Mouse (Mus musculus): ENCODE data around the gene Klhl11.

The Klhl11 gene

DNA sequence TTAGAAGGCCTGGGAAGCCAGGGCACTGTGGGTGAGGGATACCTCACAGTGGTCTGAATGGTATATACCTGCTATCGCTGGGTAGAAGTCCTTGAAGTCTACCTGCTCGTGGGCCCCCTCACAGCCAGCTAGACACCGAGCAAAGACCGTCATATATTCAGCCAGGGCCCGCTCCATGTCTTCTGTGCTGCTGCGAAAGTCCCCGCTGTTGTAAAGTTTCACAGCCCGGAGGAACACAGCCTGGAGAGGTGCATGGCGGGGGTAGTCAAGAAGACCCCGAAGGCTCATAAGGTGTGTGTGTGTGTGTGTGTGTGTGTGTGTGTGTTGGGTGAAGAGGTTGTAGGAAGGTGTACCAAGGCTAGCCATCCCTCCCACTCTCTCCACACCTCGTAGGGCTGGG, 59.0 kb downstream of the Klhl11 start:
- DNase-seq (ENCODE audit: low spot score): no peak

Data from ovary, adult 18-20 months (tissue).